Mouse (Mus musculus): ENCODE measurements at regions not wholly inside any gene's neighbourhood (a gene's known extent, or its start where the extent isn't known, plus 50 kb on each side); places are given as distances from the start of the nearest gene placed in this dataset.

- peak; percentile 21 for DNase-seq (ENCODE audit: low spot score)
Observed at GRCm38 (mm10) chr5:116900846-116901245, 215.1 kb downstream of the Suds3 start.

DNA sequence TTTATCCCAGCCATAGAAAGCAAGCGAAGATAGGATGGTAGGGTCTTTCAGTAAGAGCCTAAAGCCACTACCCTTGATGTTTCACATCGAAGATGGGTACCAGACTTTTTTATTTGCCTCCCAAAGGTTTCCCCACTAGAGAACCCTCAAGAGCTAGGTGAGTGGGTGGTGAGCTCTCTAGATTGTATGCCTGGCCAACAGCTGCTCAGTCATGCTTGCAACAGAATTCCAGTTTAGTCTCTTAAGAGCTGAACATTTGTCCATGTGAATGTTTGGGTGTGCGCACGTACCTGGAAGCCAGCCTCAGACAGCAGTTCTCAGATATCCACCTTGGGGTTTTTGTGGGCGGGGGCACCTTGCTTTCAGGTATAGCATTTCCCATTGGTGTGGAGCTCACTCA lies 218.5 kb downstream of the Suds3 start:
- no peak for DNase-seq (ENCODE audit: low spot score)

DNA sequence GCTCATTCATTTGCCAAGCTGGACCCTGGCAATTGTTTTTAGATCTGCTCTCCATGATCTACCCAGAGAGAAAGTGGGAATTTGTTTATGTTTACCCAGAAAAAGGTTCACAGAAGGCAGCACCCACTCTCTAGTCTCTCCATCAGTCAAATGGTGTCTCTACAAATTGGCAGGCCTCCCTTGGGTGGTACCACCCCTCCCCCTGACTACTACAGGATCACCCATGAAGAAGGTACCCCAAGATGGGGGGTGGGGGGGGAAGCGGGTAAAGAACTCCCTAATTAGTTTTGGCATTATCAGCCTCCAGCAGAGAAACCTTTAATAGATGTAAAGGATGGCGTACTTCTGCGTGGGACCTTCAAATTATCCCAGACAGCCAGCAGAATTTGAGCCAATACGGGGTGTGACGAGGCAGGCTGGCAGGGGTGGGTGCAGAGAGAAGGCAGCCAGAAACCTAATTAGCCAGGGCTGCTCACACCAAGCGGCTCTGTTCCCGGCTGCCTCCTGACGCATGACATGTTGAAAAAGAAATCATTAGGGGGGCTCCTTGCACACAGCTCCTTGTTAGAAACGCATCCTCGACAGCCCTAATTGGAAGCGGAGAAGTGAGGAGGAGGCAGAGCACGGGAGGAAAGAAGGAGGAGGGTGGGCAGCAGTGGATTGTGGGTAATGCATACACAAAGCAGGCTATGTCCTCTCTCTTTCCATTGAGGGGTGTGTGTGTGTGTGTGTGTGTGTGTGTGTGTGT lies 220.7 kb downstream of the Suds3 start:
- peak; percentile 68 for DNase-seq (ENCODE audit: low spot score)

DNA sequence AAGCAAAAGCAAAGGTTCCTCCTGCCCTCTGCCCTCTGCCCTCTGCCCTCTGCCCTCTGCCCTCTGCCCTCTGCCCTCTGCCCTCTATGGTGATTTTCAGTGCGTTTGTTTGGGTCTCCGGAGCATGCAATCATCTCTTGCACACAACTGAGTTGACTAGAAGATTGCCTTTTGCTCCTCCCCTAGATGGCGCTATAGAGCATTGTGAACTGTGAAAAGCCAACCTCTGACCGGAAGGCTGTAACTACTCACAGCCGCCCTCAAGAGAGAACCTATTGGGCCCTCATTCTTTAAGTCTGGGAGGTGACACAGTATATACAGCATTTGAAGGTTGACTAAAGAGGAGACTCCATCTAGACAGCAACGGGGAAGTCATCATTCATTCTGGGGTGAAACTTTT lies 221.3 kb downstream of the Suds3 start:
- peak; percentile 8 for DNase-seq (ENCODE audit: low spot score)

DNA sequence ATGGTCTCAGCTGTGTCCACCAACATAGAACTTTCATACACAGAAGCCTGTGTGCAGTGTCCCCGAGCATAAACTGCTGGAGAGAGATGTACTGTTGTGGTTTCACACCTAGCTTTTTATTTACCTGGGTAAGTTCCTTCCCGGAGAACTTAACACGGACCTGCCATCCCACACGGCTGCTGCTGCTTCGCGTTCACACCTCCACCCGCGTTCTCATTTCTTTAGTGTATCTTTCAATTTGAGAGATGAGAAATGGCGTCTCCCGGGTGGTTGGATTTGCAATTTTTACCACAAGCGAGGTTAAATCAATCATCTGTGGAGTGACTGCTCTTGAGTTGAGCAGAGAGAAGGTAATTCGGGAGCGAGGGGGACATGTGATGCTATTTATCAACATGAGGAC lies 223.0 kb downstream of the Suds3 start:
- DNase-seq (ENCODE audit: low spot score) = no peak

DNA sequence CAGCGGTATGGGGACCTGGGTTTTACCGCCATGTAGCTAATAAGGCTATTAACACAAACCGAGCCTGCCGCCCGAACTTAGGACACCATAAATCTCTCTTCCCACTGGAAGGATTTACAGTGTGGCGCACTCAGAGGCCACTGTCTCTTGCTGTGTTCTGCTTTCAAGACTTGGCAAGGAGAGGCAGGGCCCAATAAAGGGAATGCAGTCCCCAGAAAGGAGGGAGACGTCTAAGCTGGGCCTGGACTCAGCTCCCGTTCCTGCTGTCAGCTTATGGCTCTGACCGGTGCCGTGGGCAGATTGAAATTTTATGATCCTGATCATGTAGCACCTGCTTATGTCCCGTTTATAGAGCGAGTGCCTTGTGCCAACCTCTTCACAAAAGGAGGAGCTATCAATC lies 226.7 kb downstream of the Suds3 start:
- DNase-seq (ENCODE audit: low spot score) = no peak

GRCm38 (mm10) chr5:116886181-116887136 lies 229.5 kb downstream of the Suds3 start:
- DNase-seq (ENCODE audit: low spot score) = peak; percentile 19

DNA sequence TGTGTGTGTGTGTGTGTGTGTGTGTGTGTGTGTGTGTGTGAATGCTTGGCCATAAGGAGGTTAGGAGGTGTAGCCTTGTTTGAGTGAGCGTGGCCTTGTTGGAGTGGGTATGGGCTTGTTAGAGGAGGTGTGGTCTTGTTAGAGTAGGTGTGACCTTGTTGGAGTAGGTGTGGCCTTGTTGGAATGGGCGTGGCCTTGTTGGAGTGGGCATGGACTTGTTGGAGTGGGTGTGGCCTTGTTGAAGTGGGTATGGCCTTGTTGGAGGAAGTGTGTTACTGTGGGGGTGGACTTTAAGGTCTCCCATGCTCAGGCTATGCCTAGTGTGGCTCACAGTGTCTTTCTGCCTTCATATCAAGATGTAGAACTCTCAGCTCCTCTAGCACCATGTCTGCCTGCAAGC lies 236.2 kb downstream of the Suds3 start:
- DNase-seq (ENCODE audit: low spot score) = no peak

DNA sequence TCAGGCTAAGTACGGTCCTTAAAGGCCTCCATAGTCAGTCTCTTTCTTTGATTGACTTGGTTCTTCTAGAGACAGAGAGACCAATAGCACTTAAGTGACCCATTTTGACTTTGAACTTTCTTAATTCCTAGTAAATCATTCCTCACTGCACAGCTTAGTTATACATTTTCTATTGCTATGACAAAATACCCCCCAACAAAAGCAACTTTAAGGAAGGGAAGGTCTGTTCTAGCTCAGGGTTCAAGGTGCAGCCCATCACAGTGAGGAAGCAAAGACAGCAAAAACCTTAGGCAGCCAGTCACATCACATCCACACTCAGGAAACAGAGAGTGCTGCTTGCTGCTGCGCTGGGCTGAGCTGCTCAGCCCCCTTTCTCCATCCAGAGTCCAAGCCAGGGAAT lies 241.0 kb downstream of the Suds3 start:
- no peak for DNase-seq (ENCODE audit: low spot score)

GRCm38 (mm10) chr5:116868115-116868514 lies 247.8 kb downstream of the Suds3 start:
- DNase-seq (ENCODE audit: low spot score) = peak; percentile 15

GRCm38 (mm10) chr5:116864275-116864674 lies 251.6 kb downstream of the Suds3 start:
- DNase-seq (ENCODE audit: low spot score) = no peak

GRCm38 (mm10) chr5:116852691-116853090 lies 261.1 kb upstream of the Srrm4 start:
- DNase-seq (ENCODE audit: low spot score) = no peak

DNA sequence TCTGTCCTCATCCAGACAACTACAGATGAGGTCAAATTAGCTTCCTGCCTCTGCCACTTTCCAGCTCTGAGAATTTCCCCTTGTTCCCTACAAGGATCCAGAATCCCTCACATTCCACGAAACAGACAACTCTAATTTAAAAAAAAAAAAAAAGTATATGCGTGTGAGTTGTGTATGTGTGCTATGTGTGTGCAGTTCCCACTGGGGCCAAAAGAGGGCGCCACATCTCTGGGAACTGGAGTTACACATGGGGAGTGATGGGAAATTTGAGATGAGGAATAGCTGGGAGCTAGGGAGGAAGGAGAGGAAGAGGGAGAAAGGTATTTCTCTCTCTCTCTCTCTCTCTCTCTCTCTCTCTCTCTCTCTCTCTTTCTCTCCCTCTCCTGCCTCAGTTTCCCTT lies 240.3 kb upstream of the Srrm4 start:
- no peak for DNase-seq (ENCODE audit: low spot score)

GRCm38 (mm10) chr5:116829771-116830170 lies 238.2 kb upstream of the Srrm4 start:
- no peak for DNase-seq (ENCODE audit: low spot score)

- DNase-seq (ENCODE audit: low spot score) = no peak
Observed at GRCm38 (mm10) chr5:116823260-116823659, 231.6 kb upstream of the Srrm4 start.

- DNase-seq (ENCODE audit: low spot score) = no peak
Observed at GRCm38 (mm10) chr5:116822141-116822540, 230.5 kb upstream of the Srrm4 start.

DNA sequence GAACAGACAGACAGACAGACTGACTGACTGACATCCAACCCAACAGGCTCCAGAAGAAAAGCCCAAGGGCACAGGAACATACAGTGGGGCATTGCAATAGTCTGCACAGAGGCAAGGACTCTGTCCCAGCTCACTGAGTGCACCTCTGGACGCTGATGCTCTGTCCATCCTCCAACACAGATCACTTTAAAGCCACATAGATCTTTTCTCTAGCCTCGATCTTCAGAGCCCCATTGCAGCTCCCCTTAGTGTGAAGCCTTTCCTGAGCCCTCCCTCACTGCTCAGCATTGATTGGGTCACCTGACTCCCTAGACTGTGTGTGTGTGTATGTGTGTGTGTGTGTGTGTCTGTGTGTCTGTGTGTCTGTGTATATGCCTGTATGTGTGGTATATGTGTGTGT lies 218.2 kb upstream of the Srrm4 start:
- DNase-seq (ENCODE audit: low spot score) = no peak

DNA sequence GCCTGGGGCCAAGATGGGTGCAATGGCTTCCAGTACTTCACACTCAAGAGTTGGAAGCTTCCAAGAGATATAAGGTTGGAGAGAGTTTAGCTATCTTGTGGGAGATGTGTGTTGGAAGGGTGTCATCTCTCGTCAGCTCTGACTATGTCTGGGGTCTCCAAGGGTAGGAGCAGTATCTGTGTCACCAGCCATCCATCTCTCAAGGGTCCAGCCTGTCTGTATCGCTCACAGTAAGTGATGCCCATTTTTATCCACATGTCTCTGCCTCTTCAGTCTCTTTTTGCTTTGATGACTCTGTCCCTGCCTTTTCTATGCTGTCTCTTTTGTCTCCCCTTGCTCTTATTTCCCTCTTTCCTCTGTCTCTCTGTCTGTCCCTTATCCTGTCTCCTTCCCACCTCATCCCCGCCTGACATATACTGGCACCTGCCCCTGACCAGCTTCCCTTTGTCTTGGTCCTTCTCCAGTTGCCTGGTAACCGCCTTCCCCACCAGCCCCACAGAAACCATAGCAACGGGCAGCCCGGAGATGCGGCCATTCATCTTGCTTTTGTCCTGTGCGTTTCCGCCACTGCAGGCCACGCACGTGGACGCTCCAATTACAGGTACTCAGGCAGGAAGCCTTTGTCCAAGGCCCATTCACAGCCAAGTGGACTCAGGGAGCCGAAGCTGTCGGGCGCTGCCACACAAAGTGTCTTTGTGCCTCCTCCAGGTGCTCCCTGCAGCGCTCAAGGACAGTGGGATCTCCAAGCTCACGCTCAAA lies 217.6 kb upstream of the Srrm4 start:
- DNase-seq (ENCODE audit: low spot score) = peak; percentile 30

GRCm38 (mm10) chr5:116797460-116797859 lies 205.8 kb upstream of the Srrm4 start:
- no peak for DNase-seq (ENCODE audit: low spot score)

DNA sequence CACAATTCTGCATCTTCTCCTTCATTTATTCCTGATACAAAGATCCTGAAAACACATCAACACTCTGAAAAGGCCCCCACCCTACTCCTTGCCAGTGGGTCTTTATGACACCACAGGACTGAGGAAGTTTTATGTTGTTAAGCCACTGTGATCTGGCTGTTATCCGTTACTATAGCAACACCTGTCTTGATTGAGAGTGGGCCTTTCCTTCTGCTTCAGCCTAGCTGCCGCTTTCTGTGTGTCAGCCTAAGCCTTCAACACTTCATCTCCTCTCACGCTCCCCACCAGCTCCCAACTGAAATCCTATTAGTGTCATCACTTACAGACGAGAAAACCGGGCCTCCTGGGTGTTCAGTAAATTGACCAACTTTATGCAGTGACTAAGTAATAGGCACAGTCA lies 203.6 kb upstream of the Srrm4 start:
- DNase-seq (ENCODE audit: low spot score) = no peak

GRCm38 (mm10) chr5:116790419-116790818 lies 198.8 kb upstream of the Srrm4 start:
- DNase-seq (ENCODE audit: low spot score) = no peak

- DNase-seq (ENCODE audit: low spot score) = no peak
Observed at GRCm38 (mm10) chr5:116789859-116790258, 198.2 kb upstream of the Srrm4 start.
